Mouse (Mus musculus) limb, embryonic 13.5 days (tissue): ENCODE measurements around the gene Gm49394. TPM values are rescaled to one million over a fixed set of nuclear protein-coding genes. Genes with fewer than 3 reads are reported as not detected.

Source experiments
- ATAC-seq: fragments of 200-750 bp; cut with Nextera tagmentation; 2 replicates; pipeline ENCODE4 v1.8.0; 2017; ENCODE audit warnings: low read depth, moderate number of reproducible peaks, moderate TSS enrichment; ENCODE audit not compliant: low FRiP score
- H3K27ac ChIP-seq: fragments of 300-500 bp; sonication (generic); 2 replicates; pipeline ENCODE4 v1.5.1; 2015; ENCODE audit warnings: inconsistent platforms, mild to moderate bottlenecking, moderate library complexity
- H3K27me3 ChIP-seq: fragments of 300-500 bp; sonication (generic); 2 replicates; pipeline ENCODE4 v1.6.1; 2015; ENCODE audit warnings: mild to moderate bottlenecking, inconsistent platforms
- H3K36me3 ChIP-seq: fragments of 300-500 bp; sonication (generic); 2 replicates; pipeline ENCODE4 v1.6.1; 2015; ENCODE audit warnings: inconsistent platforms, mild to moderate bottlenecking, moderate library complexity
- H3K4me1 ChIP-seq: fragments of 300-500 bp; sonication (generic); 2 replicates; pipeline ENCODE4 v1.6.1; 2015; ENCODE audit warnings: inconsistent platforms
- H3K4me2 ChIP-seq: fragments of 300-500 bp; sonication (generic); replicated peaks from 2 replicates; pipeline ENCODE4 v1.6.1; 2015; ENCODE audit warnings: inconsistent platforms, mild to moderate bottlenecking, moderate library complexity
- H3K4me3 ChIP-seq: fragments of 300-500 bp; sonication (generic); 2 replicates; pipeline ENCODE4 v1.5.1; 2015; ENCODE audit warnings: moderate library complexity, mild to moderate bottlenecking, inconsistent platforms
- H3K9ac ChIP-seq: fragments of 300-500 bp; sonication (generic); 2 replicates; pipeline ENCODE4 v1.6.1; 2015; ENCODE audit warnings: mild to moderate bottlenecking, inconsistent platforms
- H3K9me3 ChIP-seq: fragments of 300-500 bp; sonication (generic); 2 replicates; pipeline ENCODE4 v1.6.1; 2016; ENCODE audit warnings: inconsistent platforms
- WGBS: fragments of 180-500 bp; shearing (Covaris S2); methylation state at CpG from one replicate; pipeline ENCODE4 v1.1.7; 2015; 5-methylcytosine and 5-hydroxymethylcytosine counted together
- polyA plus RNA-seq: library from polyadenylated mRNA; unstranded; fragments of >200 nt; fragmentation: Nextera tagmentation; extraction: Ambion mirVana; gene quantifications from 2 replicates; pipeline ENCODE4 v1.2.1, GENCODE M21; 2015

The Gm49394 gene
- polyA plus RNA-seq, 1 experiment from 2014 or later, result 0.23 TPM

DNA sequence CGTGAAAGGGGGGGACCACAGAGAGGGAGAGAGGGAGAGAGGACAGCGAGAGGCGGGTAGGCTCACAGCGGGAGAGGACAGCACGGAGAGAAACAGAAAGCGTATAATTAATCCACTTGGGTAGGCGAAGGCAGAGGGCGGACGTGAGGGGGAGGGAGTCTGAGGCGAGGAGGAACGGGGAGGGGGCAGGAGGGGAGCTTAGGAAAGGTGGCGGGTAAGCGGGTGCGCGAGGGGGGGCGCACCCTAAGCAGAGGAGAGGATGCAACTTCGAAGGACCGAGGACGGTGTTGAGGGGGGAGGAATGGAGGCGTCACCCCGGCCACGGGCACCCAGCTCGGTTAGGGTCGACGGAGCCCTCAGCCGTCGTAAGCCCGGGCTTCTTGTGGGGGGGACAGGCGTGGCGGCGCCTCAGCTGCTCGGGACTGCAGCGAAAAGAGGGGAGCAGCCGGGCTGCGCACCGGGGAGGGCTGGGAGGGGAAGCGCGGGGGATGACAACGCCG lies 11.0 kb downstream of the Gm49394 start:
- peak; percentile 1; the same call in 1 of the 2 replicates for ATAC-seq
- Histone ChIP-seq H3K27me3 (peaks cover 86% of the 10 kb centered on the region), H3K9me3 (no peaks in the 10 kb centered on the region), H3K4me1 (peaks cover 33% of the 10 kb centered on the region), H3K9ac (peak overlapping the region; percentile 97), H3K4me3 (peak overlapping the region; percentile 68), H3K4me2 (peak overlapping the region; percentile 73), H3K36me3 (peaks cover 22% of the 10 kb centered on the region), H3K27ac (peak overlapping the region; percentile 98)
- WGBS, result under 1% methylated on average over 33 of the region's 40 CpGs

DNA sequence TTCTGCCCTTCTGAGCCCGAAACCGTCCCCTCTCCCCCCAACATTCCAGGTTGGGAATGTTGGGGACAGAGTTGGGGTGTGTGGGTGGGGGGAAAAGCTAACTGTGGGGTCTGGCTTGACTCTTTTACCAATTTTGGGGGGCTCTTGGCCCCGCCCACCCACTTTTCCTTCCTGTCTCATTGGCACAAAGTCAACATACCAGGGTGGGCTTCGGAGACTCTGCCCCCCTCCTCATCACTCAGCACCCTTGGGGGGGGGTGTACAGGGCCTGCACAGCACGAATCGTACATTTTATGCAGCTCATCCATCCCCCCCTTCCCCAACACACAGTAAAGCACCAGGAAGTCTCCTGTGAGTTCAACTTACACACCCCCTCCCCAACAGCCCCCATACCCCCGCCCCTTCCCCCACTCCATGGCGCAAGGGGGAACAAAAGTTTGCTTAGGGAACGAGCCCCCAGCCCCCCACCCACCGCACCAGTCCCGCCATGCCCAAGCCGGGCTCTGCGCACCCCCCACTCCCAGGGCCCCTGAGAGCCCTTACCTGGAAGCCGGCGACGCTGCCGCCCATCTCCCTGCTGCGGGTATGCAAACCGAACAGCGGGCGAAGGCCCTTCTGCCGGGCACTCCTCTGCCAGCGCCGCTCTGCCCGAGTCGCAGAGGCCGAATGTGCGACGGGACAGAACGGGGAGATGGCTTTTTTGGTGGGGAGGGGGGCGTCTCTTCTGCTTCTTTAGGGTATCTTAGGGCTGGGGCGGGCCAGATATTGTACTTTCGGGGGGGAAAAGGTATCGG lies 11.7 kb downstream of the Gm49394 start:
- H3K4me1 ChIP-seq, result peaks cover 36% of the 10 kb centered on the region
- WGBS, result under 1% methylated on average over 34 of the region's 34 CpGs
- peak overlapping the region; percentile 97 for H3K9ac ChIP-seq
- H3K27me3 ChIP-seq, result peaks cover 86% of the 10 kb centered on the region
- peak overlapping the region; percentile 68 for H3K4me3 ChIP-seq
- H3K4me2 ChIP-seq, result peak overlapping the region; percentile 73
- H3K36me3 ChIP-seq, result peaks cover 27% of the 10 kb centered on the region
- no peaks in the 10 kb centered on the region for H3K9me3 ChIP-seq
- H3K27ac ChIP-seq, result peak overlapping the region; percentile 98
- no peak for ATAC-seq

DNA sequence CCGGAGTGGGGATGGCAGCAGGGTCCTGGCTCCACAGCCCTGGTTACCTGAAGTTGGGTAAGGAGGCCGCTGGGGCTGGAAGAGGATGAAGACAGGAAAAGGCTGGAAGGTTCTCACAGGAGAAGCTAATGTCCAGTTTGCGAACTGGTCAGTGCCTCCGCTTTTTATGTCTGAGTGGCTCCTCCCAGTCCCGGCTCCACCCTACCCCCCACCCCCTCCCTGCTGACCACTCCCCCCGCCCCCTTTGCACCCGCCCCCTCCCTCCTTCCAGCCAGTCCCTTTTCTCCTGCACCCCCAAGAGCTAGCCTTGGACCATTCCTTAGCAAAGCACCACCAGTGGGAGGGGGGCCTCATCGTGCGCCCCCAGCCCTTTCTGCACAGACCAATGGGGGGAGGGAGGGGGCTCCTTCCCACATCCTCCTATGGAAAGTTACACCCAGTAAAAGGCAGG lies 12.4 kb downstream of the Gm49394 start:
- Histone ChIP-seq H3K4me2 (peak overlapping the region; percentile 73), H3K9ac (peak overlapping the region; percentile 97), H3K9me3 (no peaks in the 10 kb centered on the region), H3K4me3 (peak overlapping the region; percentile 68), H3K27me3 (peaks cover 86% of the 10 kb centered on the region), H3K4me1 (peaks cover 36% of the 10 kb centered on the region), H3K36me3 (peaks cover 34% of the 10 kb centered on the region), H3K27ac (peak overlapping the region; percentile 98)
- 8% methylated on average over 9 of the region's 9 CpGs for WGBS
- ATAC-seq, result peak; percentile 48; the same call in 1 of the 2 replicates

DNA sequence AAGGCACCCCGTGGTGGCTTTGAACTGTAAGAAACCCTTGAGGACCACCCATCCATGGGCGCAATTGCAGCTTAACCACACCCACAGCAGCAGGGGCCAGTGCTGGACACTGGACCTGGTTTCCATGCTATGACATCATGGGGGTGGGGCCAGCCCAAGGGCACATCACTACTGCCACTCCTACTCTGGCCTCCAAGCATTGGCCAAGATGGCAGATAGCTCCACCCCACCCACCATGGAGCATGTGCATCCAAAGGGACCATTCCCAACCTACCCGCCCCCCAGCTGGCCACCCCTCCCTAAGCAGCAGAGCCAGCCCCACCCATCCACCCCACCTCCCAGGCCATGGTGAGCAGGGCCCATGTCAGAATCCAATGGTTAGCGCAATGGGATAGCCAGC lies 13.7 kb downstream of the Gm49394 start:
- peaks cover 36% of the 10 kb centered on the region for H3K4me1 ChIP-seq
- H3K36me3 ChIP-seq, result peaks cover 46% of the 10 kb centered on the region
- ATAC-seq, result peak; percentile 10
- H3K9me3 ChIP-seq, result no peaks in the 10 kb centered on the region
- H3K27me3 ChIP-seq, result peaks cover 90% of the 10 kb centered on the region
- H3K9ac ChIP-seq, result peak overlapping the region; percentile 82
- 32% methylated on average over 4 of the region's 4 CpGs for WGBS
- peak overlapping the region; percentile 81; the same call in 1 of the 2 replicates for H3K27ac ChIP-seq
- peak overlapping the region; percentile 73 for H3K4me2 ChIP-seq
- peak overlapping the region; percentile 68 for H3K4me3 ChIP-seq

DNA sequence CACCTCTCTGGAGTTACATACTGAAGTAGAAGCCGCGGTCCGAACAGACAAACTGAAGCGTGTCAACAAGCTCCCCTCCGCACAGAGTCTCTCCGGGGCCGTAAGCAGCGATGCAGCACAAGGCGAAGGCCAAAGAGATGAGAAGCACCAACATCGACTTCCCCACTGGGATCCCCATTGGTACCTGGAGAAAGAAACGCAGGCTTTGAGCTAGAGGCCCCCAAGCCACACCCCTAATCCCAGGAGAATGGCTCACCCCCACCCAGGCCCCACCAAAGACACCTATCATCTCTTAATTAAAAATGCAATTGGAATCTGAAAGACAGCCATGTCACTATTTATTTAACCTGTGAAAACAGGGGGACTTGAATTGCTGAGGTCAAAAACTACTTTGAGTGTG lies 14.1 kb downstream of the Gm49394 start:
- Histone ChIP-seq H3K4me2 (peak overlapping the region; percentile 73), H3K4me1 (peaks cover 35% of the 10 kb centered on the region), H3K27me3 (peaks cover 86% of the 10 kb centered on the region), H3K4me3 (peak overlapping the region; percentile 68), H3K9me3 (no peaks in the 10 kb centered on the region), H3K9ac (peak overlapping the region; percentile 82), H3K27ac (peak overlapping the region; percentile 74; the same call in 1 of the 2 replicates), H3K36me3 (peaks cover 50% of the 10 kb centered on the region)
- WGBS, result 12% methylated on average over 11 of the region's 11 CpGs
- no peak for ATAC-seq

DNA sequence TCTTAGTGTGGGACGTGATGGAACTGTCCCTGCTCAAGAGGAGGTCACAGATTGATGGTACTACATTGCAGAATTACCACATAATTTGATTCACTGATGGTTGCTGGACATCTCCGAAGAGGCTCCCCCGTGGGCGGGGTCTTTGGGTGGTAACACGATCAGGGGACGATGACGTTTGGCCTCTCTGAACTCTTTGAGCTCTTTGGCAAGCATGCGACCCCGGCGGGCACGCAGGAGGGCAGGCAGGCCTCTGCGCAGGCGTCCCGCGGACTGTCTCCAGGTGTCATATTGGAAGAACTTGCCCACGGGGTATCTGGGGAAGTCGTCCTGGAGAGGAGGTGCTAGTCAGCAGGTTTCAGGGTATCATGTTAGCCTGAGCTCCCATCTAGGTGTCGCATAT lies 16.0 kb downstream of the Gm49394 start:
- Histone ChIP-seq H3K4me3 (peak overlapping the region; percentile 68), H3K27me3 (peaks cover 68% of the 10 kb centered on the region), H3K4me1 (peaks cover 24% of the 10 kb centered on the region), H3K9ac (peak overlapping the region; percentile 82), H3K27ac (peak overlapping the region; percentile 74; the same call in 1 of the 2 replicates), H3K36me3 (peaks cover 50% of the 10 kb centered on the region), H3K9me3 (no peaks in the 10 kb centered on the region), H3K4me2 (peak overlapping the region; percentile 73)
- no peak for ATAC-seq
- WGBS, result 10% methylated on average over 18 of the region's 18 CpGs

DNA sequence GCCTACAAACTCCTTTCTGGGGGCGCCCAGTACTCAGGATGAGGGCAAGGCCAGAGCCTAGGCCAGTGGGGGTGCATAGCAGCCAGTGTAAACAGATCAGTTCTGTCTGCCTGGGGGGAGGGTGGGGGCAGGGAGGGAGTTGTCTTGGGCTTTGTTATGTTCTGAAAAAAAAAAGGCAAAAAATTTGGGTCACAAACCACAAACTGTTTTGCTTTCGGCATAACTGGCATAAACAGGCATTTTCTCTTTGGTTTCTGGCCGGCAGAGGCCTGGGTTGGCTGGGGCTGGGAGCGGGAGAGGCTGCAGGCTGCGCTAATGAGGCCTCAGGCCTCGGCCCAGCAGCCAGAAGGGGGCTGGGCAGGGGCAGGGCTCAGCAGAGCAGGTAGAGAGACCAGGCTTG lies 23.1 kb downstream of the Gm49394 start:
- Histone ChIP-seq H3K9me3 (peaks cover 5% of the 10 kb centered on the region; the same call in 1 of the 2 replicates), H3K27me3 (0 out of 2 replicates have a peak, but pooled peaks cover 4% of the 10 kb centered on the region), H3K4me1 (peaks cover 22% of the 10 kb centered on the region), H3K27ac (no peak overlapping the region), H3K4me2 (no peak overlapping the region), H3K36me3 (peaks cover 10% of the 10 kb centered on the region), H3K4me3 (no peak overlapping the region), H3K9ac (no peak overlapping the region)
- WGBS, result 23% methylated on average over 6 of the region's 6 CpGs
- ATAC-seq, result no peak

DNA sequence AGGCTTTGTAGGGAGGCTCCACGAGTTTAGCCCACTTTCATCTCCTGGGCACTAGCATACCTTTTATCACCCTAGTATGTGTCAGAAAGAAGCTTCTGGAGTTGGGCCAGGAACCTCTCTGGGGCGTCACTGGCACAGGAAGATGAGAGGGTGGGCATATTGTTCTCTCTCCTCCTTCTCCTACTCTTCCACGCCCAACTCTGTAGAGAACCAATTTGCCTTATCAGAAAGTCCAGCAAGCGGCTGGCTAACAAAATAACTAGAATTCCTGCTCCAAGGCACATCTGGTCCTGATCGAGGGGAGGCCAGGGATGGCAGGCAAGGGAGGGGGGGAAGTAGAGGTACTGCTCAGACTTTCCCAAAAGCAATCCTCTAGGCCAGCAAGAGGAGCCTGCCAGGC lies 24.7 kb downstream of the Gm49394 start:
- H3K36me3 ChIP-seq, result no peaks in the 10 kb centered on the region
- peaks cover 22% of the 10 kb centered on the region for H3K4me1 ChIP-seq
- no peak overlapping the region for H3K4me3 ChIP-seq
- peaks cover 5% of the 10 kb centered on the region; the same call in 1 of the 2 replicates for H3K9me3 ChIP-seq
- no peak overlapping the region for H3K4me2 ChIP-seq
- no peaks in the 10 kb centered on the region for H3K27me3 ChIP-seq
- ATAC-seq, result 0 out of 2 replicates have a peak, but pooled peaks have one; percentile 55
- H3K27ac ChIP-seq, result peak overlapping the region; percentile 58
- WGBS, result 11% methylated on average over 5 of the region's 5 CpGs
- H3K9ac ChIP-seq, result no peak overlapping the region

DNA sequence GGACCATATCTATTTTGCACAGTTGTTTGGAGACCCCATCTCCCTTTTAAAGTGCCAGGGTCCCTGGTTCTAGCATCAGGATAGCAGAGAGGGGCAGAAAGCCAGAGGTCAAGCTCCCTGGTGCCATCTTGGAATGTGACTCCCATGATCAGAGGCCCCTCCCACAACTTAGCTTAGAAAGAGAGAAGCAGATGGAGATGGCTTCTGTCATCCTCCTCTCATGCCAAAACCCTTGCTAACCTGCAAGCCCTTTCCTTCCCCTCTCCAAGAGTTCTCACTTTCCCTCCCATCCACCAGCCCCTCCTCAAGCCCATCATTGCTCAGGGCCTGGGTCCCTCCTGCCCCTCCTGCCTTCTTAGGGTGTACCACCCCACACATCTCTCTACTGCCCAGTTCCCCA lies 33.6 kb downstream of the Gm49394 start:
- Histone ChIP-seq H3K9ac (no peak overlapping the region), H3K4me2 (no peak overlapping the region), H3K4me1 (peaks cover 9% of the 10 kb centered on the region), H3K9me3 (no peaks in the 10 kb centered on the region), H3K36me3 (no peaks in the 10 kb centered on the region), H3K27ac (no peak overlapping the region), H3K4me3 (no peak overlapping the region), H3K27me3 (no peaks in the 10 kb centered on the region)
- no peak for ATAC-seq

DNA sequence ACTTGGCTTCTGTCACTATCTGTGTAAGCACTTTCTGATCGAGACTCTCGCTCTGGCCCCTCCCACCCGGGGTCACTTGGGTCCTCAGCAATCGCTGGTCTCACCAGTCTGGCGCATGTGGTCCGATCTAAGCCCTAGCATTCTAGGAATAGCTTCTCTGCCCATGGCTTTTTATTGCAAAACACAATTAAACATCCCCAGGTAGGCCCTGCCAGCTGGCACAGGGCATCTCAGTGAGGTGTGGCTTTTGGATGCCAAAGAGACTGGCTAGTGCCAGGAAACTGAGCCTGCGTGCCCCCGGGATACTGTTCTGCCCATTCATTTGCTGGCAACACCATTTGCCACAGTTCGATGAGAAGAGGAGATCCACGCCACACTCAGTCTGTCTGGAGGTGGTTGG lies 39.1 kb downstream of the Gm49394 start:
- H3K4me2 ChIP-seq, result no peak overlapping the region
- H3K36me3 ChIP-seq, result no peaks in the 10 kb centered on the region
- WGBS, result 85% methylated on average over 10 of the region's 10 CpGs
- H3K4me3 ChIP-seq, result no peak overlapping the region
- no peak for ATAC-seq
- no peak overlapping the region for H3K9ac ChIP-seq
- H3K4me1 ChIP-seq, result no peaks in the 10 kb centered on the region
- no peaks in the 10 kb centered on the region for H3K27me3 ChIP-seq
- H3K27ac ChIP-seq, result no peak overlapping the region
- H3K9me3 ChIP-seq, result no peaks in the 10 kb centered on the region

DNA sequence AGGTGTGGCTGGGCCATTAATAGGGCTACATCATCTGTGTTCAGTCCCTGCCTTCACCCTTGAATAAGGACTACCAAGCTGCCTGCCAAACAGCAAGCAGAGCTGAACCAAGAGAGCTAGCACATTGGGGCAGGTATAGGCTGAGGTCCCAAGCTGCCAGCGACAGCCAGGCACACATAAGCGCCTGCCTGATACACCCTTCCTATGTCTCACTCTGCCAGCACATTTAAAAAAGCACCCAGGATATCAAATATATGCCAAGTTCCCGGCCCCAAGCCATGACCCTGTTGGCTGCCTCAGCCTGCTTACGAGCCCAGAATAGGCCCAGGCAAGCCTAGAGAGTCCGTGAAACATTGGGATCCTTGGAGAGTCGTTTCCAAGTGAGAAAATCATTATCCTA lies 39.9 kb downstream of the Gm49394 start:
- no peak overlapping the region for H3K4me3 ChIP-seq
- WGBS, result 80% methylated on average over 6 of the region's 6 CpGs
- no peaks in the 10 kb centered on the region for H3K4me1 ChIP-seq
- H3K36me3 ChIP-seq, result no peaks in the 10 kb centered on the region
- H3K27ac ChIP-seq, result no peak overlapping the region
- H3K9ac ChIP-seq, result no peak overlapping the region
- no peaks in the 10 kb centered on the region for H3K27me3 ChIP-seq
- H3K9me3 ChIP-seq, result no peaks in the 10 kb centered on the region
- no peak for ATAC-seq
- no peak overlapping the region for H3K4me2 ChIP-seq

DNA sequence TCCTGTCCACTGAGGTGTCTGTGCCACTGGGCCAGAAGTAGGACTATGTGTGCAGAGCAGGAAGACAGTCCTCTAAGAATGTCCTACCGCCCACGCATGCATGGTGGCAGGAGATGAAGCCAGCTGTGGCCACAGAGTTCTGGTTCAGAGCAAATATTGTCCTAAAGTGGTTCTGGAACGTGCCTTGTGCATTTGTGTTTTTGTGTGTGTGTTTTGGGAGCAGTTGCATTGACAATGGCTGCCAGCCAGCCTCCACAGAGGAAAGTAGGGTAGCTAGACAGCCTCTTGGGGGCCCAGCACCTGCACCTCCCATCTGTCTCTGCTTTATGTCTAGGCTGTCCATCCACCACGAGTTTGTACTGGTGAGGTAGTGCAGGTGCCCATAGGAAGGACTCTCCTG lies 47.6 kb downstream of the Gm49394 start:
- Histone ChIP-seq H3K27ac (no peak overlapping the region), H3K36me3 (peaks cover 7% of the 10 kb centered on the region; the same call in 1 of the 2 replicates), H3K9me3 (no peaks in the 10 kb centered on the region), H3K4me3 (no peak overlapping the region), H3K27me3 (no peaks in the 10 kb centered on the region), H3K4me1 (no peaks in the 10 kb centered on the region), H3K4me2 (no peak overlapping the region), H3K9ac (no peak overlapping the region)
- WGBS, result 78% methylated on average over 4 of the region's 4 CpGs
- ATAC-seq, result no peak
